Mouse (Mus musculus) heart, embryonic 16.5 days (tissue): ENCODE data around the gene Taf10. TPM values are rescaled to one million over a fixed set of nuclear protein-coding genes. Genes with fewer than 3 reads are reported as not detected.

Experiments
- ATAC-seq: fragments of 200-750 bp; cut with Nextera tagmentation; replicated peaks from 2 replicates; pipeline ENCODE4 v1.8.0; 2017; ENCODE audit warnings: moderate number of reproducible peaks; ENCODE audit not compliant: insufficient read depth, low FRiP score; ENCODE audit errors: extremely low read depth
- H3K27ac ChIP-seq: fragments of 300-500 bp; sonication (generic); 2 replicates; pipeline ENCODE4 v1.5.1; 2014; ENCODE audit warnings: mild to moderate bottlenecking, low read length, control low read depth, moderate library complexity
- H3K27me3 ChIP-seq: fragments of 300-500 bp; sonication (generic); 2 replicates; pipeline ENCODE4 v1.6.1; 2014; ENCODE audit warnings: low read length, mixed read lengths; ENCODE audit not compliant: control insufficient read depth, insufficient read depth
- H3K36me3 ChIP-seq: fragments of 300-500 bp; sonication (generic); 2 replicates; pipeline ENCODE4 v1.6.1; 2014; ENCODE audit not compliant: control insufficient read depth, insufficient read depth
- H3K4me1 ChIP-seq: fragments of 300-500 bp; sonication (generic); 2 replicates; pipeline ENCODE4 v1.6.1; 2014; ENCODE audit warnings: low read length, mixed read lengths; ENCODE audit not compliant: control insufficient read depth, insufficient read depth
- H3K4me2 ChIP-seq: fragments of 300-500 bp; sonication (generic); 2 replicates; pipeline ENCODE4 v1.6.1; 2014; ENCODE audit warnings: low read depth, mild to moderate bottlenecking, control low read depth, low read length
- H3K4me3 ChIP-seq: fragments of 300-500 bp; sonication (generic); 2 replicates; pipeline ENCODE4 v1.5.1; 2014; ENCODE audit warnings: mild to moderate bottlenecking, control low read depth, low read length
- H3K9ac ChIP-seq: fragments of 300-500 bp; sonication (generic); 2 replicates; pipeline ENCODE4 v1.6.1; 2014; ENCODE audit warnings: low read length, control low read depth
- H3K9me3 ChIP-seq: fragments of 300-500 bp; sonication (generic); replicated peaks from 2 replicates; pipeline ENCODE4 v1.6.1; 2016; ENCODE audit warnings: low read length; ENCODE audit not compliant: control insufficient read depth
- WGBS: fragments of 180-500 bp; shearing (Covaris S2); extraction: QIAGEN DNeasy Blood & Tissue Kit; methylation state at CpG from one replicate; pipeline ENCODE4 v1.1.7; 2014; 5-methylcytosine and 5-hydroxymethylcytosine counted together
- polyA plus RNA-seq: library from polyadenylated mRNA; unstranded; fragments of >200 nt; fragmentation: Nextera tagmentation; extraction: Ambion mirVana; gene quantifications from 2 replicates; pipeline ENCODE4 v1.2.1, GENCODE M21; 2015

The Taf10 gene
- polyA plus RNA-seq, 1 experiment from 2014 or later = 89.0 TPM

- no peaks in the 10 kb centered on the region for H3K9me3 ChIP-seq
- H3K9ac ChIP-seq = peak overlapping the region; percentile 43; the same call in 1 of the 2 replicates
- H3K27ac ChIP-seq = peak overlapping the region; percentile 89
- no peaks in the 10 kb centered on the region for H3K36me3 ChIP-seq
- 33% methylated on average over 13 of the region's 13 CpGs for WGBS
- H3K4me3 ChIP-seq = peak overlapping the region; percentile 14
- peak; percentile 75 for ATAC-seq
- H3K27me3 ChIP-seq = peaks cover 4% of the 10 kb centered on the region
- H3K4me1 ChIP-seq = peaks cover 19% of the 10 kb centered on the region
- peak overlapping the region; percentile 49 for H3K4me2 ChIP-seq
These were observed 33.8 kb upstream of the Taf10 start for GRCm38 (mm10) chr7:105777797-105778552.

- no peaks in the 10 kb centered on the region for H3K9me3 ChIP-seq
- peaks cover 5% of the 10 kb centered on the region; the same call in 1 of the 2 replicates for H3K36me3 ChIP-seq
- H3K27ac ChIP-seq = peak overlapping the region; percentile 89; the same call in 1 of the 2 replicates
- peak overlapping the region; percentile 49 for H3K4me2 ChIP-seq
- H3K27me3 ChIP-seq = no peaks in the 10 kb centered on the region
- 84% methylated on average over 1 of the region's 1 CpGs for WGBS
- H3K4me1 ChIP-seq = peaks cover 19% of the 10 kb centered on the region
- no peak overlapping the region for H3K9ac ChIP-seq
- H3K4me3 ChIP-seq = no peak overlapping the region
- ATAC-seq = no peak
These were observed 33.2 kb upstream of the Taf10 start for GRCm38 (mm10) chr7:105777316-105777715.

- peaks cover 8% of the 10 kb centered on the region; the same call in 1 of the 2 replicates for H3K36me3 ChIP-seq
- H3K9ac ChIP-seq = no peak overlapping the region
- no peak overlapping the region for H3K4me2 ChIP-seq
- no peaks in the 10 kb centered on the region for H3K27me3 ChIP-seq
- 80% methylated on average over 2 of the region's 2 CpGs for WGBS
- no peak for ATAC-seq
- H3K4me1 ChIP-seq = peaks cover 19% of the 10 kb centered on the region
- no peak overlapping the region for H3K27ac ChIP-seq
- no peak overlapping the region for H3K4me3 ChIP-seq
- H3K9me3 ChIP-seq = no peaks in the 10 kb centered on the region
These were observed 31.9 kb upstream of the Taf10 start for GRCm38 (mm10) chr7:105776026-105776425.

- Histone ChIP-seq H3K27ac (peak overlapping the region; percentile 7; the same call in 1 of the 2 replicates), H3K9me3 (no peaks in the 10 kb centered on the region), H3K4me3 (no peak overlapping the region), H3K4me1 (peaks cover 24% of the 10 kb centered on the region), H3K36me3 (peaks cover 8% of the 10 kb centered on the region; the same call in 1 of the 2 replicates), H3K9ac (no peak overlapping the region), H3K4me2 (no peak overlapping the region), H3K27me3 (no peaks in the 10 kb centered on the region)
- ATAC-seq = peak; percentile 20; the same call in 1 of the 2 replicates
- WGBS = 46% methylated on average over 8 of the region's 8 CpGs
These were observed 30.5 kb upstream of the Taf10 start for GRCm38 (mm10) chr7:105774661-105775060.

- Histone ChIP-seq H3K36me3 (peaks cover 8% of the 10 kb centered on the region; the same call in 1 of the 2 replicates), H3K4me2 (no peak overlapping the region), H3K9me3 (no peaks in the 10 kb centered on the region), H3K27me3 (no peaks in the 10 kb centered on the region), H3K9ac (no peak overlapping the region), H3K27ac (no peak overlapping the region), H3K4me1 (peaks cover 13% of the 10 kb centered on the region), H3K4me3 (no peak overlapping the region)
- no peak for ATAC-seq
- WGBS = 71% methylated on average over 5 of the region's 5 CpGs
These were observed 28.9 kb upstream of the Taf10 start for GRCm38 (mm10) chr7:105773041-105773440.

- Histone ChIP-seq H3K4me1 (peaks cover 11% of the 10 kb centered on the region), H3K9ac (no peak overlapping the region), H3K27ac (no peak overlapping the region), H3K4me3 (no peak overlapping the region), H3K36me3 (peaks cover 8% of the 10 kb centered on the region; the same call in 1 of the 2 replicates), H3K4me2 (no peak overlapping the region), H3K27me3 (no peaks in the 10 kb centered on the region), H3K9me3 (no peaks in the 10 kb centered on the region)
- ATAC-seq = no peak
- WGBS = 92% methylated on average over 15 of the region's 15 CpGs
These were observed 28.2 kb upstream of the Taf10 start for GRCm38 (mm10) chr7:105772331-105772730.

- 0 out of 2 replicates have a peak, but pooled peaks cover 7% of the 10 kb centered on the region for H3K4me1 ChIP-seq
- H3K27me3 ChIP-seq = no peaks in the 10 kb centered on the region
- no peaks in the 10 kb centered on the region for H3K9me3 ChIP-seq
- H3K36me3 ChIP-seq = peaks cover 11% of the 10 kb centered on the region; the same call in 1 of the 2 replicates
- no peak overlapping the region for H3K27ac ChIP-seq
- no peak for ATAC-seq
- H3K4me3 ChIP-seq = no peak overlapping the region
- H3K9ac ChIP-seq = no peak overlapping the region
- no peak overlapping the region for H3K4me2 ChIP-seq
- 83% methylated on average over 3 of the region's 3 CpGs for WGBS
These were observed 25.8 kb upstream of the Taf10 start for GRCm38 (mm10) chr7:105769959-105770358.

- H3K27ac ChIP-seq = peak overlapping the region; percentile 20
- 22% methylated on average over 6 of the region's 6 CpGs for WGBS
- H3K4me2 ChIP-seq = no peak overlapping the region
- H3K4me1 ChIP-seq = 0 out of 2 replicates have a peak, but pooled peaks cover 7% of the 10 kb centered on the region
- peaks cover 12% of the 10 kb centered on the region; the same call in 1 of the 2 replicates for H3K36me3 ChIP-seq
- no peak overlapping the region for H3K9ac ChIP-seq
- ATAC-seq = no peak; the same call in 1 of the 2 replicates
- no peak overlapping the region for H3K4me3 ChIP-seq
- peaks cover 10% of the 10 kb centered on the region for H3K27me3 ChIP-seq
- H3K9me3 ChIP-seq = no peaks in the 10 kb centered on the region
These were observed 23.6 kb upstream of the Taf10 start for GRCm38 (mm10) chr7:105767729-105768165.

GRCm38 (mm10) chr7:105764331-105764730 lies 20.2 kb upstream of the Taf10 start:
- no peak for ATAC-seq
- no peak overlapping the region for H3K27ac ChIP-seq
- no peak overlapping the region for H3K9ac ChIP-seq
- peaks cover 22% of the 10 kb centered on the region for H3K27me3 ChIP-seq
- H3K9me3 ChIP-seq = no peaks in the 10 kb centered on the region
- 89% methylated on average over 11 of the region's 11 CpGs for WGBS
- peaks cover 7% of the 10 kb centered on the region for H3K4me1 ChIP-seq
- no peak overlapping the region for H3K4me3 ChIP-seq
- H3K4me2 ChIP-seq = no peak overlapping the region
- 0 out of 2 replicates have a peak, but pooled peaks cover 5% of the 10 kb centered on the region for H3K36me3 ChIP-seq
